Mouse (Mus musculus): Measurements from ENCODE around the gene Lfng.
A peak's percentile ranks its signal among the peaks of the same experiment; 100 is the strongest.

Lfng gene

DNA sequence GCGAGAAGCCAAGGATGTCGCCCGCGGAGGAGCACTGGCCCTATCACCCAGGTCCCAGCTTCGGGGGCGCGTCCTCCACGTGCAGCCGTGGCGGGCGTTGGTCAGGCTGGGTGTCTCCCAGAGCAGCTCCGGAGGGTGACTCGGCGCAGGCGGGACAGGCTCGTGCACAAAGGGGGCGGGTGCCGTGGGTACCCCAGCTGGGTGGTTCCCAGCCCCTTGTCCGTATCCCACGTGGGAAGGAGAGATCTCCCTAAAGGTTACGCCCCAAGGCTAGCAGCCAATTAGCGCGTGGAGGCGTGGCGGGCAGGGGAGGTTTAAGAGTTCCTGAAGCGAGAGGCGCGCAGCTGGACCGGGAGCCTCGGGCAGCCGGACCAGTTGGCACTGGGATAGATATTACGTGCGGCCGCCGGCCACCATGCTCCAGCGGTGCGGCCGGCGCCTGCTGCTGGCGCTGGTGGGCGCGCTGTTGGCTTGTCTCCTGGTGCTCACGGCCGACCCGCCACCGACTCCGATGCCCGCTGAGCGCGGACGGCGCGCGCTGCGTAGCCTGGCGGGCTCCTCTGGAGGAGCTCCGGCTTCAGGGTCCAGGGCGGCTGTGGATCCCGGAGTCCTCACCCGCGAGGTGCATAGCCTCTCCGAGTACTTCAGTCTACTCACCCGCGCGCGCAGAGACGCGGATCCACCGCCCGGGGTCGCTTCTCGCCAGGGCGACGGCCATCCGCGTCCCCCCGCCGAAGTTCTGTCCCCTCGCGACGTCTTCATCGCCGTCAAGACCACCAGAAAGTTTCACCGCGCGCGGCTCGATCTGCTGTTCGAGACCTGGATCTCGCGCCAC lies at the start of gene Lfng:
TSS of gene Lfng (plus strand) at position 320 of the 835 bp plus-strand sequence.
- DNase-seq = peak; percentile 96 to 97

- DNase-seq = no peak
These were observed 44.5 kb upstream of the Lfng start for GRCm38 (mm10) chr5:140562601-140563000.

DNA sequence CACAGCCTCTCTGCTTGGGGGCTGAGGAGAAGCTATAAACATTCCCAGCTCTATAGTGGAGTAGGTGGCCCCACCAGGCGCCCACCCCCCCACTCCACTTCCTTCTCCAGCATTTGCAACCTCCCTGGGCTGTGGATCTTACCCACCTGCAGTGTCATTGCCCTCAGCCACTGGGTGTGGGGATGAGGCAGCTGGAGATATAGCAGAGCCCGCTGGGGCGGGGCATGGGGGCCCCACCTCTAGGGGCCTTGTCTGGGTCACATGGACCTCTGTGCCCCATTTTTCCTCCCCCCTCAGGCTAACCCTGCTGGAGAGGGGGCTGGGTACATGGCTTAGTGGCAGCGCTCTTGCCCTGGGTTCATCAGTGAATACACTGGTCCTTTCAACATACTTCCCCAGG lies 42.2 kb upstream of the Lfng start, which contains the start of gene Grifin:
TSS of gene Grifin (minus strand) at position 176 of the 400 bp plus-strand sequence.
- DNase-seq = no peak

DNA sequence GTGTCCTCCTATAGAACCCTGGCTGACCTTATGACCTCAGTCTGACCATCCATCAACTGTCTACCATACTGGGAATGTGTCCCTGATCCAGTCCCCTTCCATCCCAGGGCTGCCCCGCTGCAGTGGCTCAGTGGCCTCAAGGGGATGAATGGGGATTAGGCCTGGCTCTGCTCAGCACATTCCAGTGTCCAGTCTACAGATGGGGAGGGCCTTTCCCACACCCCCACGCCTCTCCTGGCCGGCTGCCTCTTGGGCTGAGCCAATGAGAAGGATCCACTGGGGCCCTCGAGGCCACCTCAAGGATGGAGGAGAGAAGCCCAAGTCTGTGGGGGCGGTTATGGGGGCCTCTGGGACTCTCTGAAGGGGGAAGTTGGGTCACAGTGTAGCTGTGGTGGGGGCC lies 41.7 kb upstream of the Lfng start:
- DNase-seq = no peak

DNA sequence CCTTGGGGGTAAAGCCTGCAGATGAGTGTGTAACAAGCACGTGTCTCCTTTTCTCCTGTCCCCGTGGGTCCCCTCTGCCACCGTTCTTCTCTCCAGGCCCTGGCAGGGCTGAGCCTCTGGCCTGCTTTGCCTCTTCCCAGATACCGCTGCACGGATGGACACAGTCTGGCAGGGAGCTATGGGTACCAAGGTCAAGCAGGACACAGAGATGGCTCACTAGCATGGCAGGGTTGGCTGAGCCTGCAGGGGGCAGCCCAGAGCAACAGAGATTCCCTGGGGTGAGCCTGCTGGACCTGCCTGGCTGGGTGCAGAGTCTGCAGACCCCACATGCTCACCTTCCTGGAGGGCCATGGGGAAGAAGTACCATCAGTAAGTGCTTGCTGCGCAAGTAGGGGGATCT lies 41.3 kb upstream of the Lfng start:
- DNase-seq = peak; percentile 25 to 32

DNA sequence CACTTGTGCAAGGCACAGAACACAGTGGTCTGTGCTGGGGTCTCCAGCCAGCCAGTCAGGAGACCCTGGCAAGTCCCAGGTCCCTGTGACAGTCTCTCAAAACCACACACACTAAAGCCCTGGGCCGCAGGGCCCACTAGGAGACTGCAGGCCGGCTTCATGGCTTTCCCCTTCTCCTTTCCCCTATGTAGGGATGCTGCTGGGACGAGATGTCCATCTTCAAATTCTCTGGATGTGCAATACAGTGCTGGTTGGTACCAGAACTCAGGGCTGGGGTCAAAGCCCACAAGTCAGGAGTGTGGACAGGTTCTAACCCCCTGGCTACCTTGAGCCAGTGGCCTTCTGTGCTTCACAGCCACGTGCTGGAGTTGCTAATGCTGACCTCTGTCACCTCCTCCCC lies 40.8 kb upstream of the Lfng start:
- DNase-seq = no peak

DNA sequence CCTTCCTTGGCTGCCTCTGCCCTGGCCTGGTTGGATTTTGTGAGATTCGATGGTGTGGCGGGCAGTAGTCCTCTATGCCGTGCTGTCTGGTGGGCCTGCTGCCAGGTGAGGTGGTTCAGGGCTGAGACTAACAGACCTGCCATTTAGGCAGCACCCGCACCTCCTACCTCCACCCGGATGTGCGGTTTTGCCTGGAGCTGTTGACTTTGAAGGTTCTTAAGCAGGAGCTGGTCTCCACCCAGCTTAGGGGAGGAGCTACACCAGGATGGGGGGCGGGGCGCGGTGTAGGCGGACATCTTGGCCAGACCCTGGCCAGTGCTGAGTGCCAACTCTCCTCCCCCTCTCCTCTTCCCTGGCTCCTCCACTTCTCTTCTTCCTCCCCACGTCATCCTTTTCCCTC lies 39.8 kb upstream of the Lfng start:
- peak; percentile 83 for DNase-seq

DNA sequence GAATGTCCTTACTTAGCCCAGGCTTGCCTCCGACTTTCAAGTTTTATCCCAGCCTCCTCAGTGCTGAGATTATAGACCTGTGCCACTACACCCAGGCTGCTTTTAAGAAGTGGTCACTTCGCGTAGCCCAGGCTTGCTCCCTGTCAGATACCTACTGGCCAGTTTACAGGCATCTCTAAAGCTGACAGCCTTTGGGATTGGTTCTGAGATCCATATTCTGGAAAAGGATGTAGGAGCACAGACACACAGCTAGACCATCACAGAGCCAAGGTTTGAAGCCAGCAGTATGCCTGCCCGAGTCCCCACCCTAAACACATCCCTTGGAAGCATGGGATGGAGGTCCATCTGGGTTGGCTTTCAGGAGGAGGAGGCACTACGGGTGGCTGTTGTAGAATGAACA lies 39.4 kb upstream of the Lfng start:
- DNase-seq = no peak

- peak; percentile 62 to 69 for DNase-seq
These were observed 38.7 kb upstream of the Lfng start for GRCm38 (mm10) chr5:140568321-140568970.

DNA sequence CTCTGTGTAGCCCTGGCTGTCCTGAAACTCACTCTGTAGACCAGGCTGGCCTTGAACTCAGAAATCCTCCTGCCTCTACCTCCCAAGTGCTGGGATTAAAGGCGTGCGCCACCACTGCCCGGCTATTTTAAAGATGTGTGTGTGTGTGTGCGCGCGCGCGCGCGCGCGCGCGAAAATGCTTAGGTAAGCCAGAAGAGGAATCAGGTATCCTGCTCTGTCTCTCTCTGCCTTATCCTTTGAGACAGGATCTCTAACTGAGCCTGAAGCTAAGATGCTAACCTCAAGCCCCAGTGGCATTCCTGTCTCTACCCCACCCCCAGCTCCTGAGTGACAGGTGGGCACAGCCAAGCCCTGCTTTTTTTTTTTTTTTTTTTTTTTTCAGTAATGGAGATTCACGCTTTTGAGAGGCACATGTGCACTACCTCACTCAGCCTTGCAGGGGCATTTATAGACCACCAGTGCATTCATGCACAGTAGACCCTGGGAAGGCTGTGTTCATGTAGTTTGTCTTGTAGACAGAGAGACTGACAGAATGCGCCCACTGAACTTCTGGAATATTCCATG lies 38.0 kb upstream of the Lfng start:
- no peak for DNase-seq

DNA sequence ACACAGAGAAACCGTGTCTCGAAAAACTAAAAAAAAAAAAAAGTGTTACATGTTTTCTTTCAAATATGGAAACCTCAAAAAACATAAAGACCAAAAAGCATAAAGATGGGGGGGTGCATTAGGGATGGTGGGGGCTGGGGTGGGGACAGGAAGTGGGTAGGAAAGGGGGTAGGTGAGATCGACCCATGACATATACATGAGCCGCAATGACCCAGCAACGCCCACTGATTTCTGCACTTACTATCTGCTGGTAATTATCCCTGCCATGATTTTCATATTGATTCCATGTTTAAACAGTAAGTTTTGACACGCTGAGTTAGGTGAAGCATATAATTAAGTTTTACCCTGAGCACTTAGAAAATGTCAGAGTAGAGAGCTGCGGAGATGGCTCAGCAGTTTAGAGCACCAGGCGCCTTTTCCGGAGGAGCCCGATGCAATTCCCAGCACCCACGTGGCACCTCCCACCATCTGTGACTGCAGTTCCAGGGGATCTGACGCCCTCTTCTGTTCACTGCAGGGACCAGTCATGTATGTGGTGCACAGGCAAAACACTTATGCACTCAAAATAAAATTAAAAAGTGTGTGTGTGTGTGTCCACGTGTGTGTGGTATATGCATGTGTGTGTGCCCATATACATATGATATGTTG lies 36.8 kb upstream of the Lfng start:
- no peak for DNase-seq

DNA sequence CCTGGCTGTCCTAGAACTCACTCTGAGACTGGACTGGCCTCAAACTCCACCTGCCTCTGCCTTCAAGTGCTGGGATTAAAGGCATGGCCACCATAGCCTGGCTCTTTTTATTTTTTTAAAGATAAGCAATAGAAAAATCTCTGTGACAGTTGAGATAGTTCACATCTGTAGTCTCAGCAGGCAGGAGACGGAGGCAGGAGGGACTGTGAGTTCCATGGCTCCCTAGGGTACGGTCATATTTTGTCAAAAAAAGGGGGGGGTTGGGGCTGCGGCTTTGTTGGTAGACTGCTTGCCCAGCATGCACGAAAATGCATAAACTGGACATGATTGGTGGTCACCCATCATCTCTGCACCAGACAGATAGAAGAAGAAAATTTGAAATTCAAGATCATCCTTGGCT lies 35.9 kb upstream of the Lfng start:
- no peak for DNase-seq

- peak; percentile 46 to 51 for DNase-seq
These were observed 35.4 kb upstream of the Lfng start for GRCm38 (mm10) chr5:140571673-140572072.

DNA sequence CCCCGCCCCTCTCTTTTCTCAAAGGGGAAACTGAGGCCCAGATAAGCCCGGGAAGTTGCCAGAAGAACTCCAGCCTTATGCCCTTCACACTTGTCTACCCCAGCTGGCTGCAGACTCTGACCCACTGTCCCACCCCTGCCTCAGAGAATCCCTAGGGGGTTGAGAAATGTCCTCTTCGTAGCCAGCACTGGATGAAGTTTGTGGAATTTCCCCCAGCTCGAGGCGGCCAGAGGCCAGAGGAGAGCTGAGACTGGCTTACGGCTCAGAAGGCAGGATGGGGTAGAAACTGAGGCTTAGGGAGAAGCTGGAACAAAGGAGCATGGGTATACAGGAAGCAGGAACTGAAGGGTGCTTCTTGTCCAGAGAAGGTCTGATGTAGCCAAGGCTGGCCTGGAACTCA lies 34.5 kb upstream of the Lfng start:
- DNase-seq = peak; percentile 22 to 39

- DNase-seq = peak; percentile 26 to 56
These were observed 31.7 kb upstream of the Lfng start for GRCm38 (mm10) chr5:140575381-140575866.

DNA sequence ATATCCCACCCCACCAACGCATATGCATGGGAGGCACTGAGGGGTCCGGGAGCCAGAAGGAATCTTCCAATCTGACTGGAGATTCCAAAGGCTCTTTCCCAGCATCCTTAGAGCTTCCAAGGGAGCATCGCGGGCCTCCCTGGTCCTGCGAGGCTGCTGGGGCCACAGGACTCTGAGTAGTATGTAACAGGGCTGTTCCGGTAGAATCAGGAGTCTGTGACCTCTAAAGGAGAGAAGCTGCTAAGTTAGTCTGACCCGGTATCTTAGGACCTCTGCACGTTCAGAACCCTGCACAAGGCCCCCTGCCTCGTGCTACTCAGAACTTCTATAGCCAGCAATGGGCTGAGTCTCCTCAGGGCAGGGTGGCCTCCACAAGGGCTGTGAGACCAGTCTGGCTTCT lies 27.9 kb upstream of the Lfng start:
- DNase-seq = no peak

GRCm38 (mm10) chr5:140579771-140580170 lies 27.3 kb upstream of the Lfng start:
- no peak for DNase-seq

- no peak for DNase-seq
These were observed 25.6 kb upstream of the Lfng start for GRCm38 (mm10) chr5:140581569-140581968.

GRCm38 (mm10) chr5:140582995-140583731 lies 24.0 kb upstream of the Lfng start:
- no peak for DNase-seq

DNA sequence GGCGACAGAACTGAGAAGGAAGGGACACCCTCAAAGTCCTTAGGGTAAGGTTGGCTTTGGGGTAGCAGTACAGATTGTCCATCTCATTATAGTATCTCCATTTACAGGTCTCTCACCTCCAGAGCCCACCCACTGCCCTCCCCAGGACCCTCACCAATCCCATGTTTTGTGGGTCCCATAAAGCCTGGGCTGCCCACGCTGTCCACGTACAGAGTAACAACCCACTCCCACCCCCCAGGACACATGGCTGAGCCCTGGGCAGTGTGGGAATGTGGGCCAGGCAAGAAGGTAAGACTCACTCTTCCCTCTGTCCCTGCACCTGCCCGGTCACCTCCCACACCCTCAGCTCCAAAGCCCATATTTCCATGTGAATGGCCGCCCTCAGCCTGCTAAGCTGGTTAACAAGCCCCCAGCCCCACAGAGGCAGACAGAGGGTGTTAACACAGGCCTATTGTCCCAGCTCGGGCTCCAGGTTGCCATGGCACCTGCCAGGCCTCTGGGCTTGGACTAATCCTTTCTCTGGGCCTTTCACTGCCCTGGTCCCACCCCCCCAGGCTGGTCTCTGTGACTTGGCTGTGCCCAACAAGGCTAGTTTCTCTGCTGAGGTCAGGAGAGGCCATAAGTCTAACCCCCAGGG lies 23.3 kb upstream of the Lfng start:
- DNase-seq = no peak

DNA sequence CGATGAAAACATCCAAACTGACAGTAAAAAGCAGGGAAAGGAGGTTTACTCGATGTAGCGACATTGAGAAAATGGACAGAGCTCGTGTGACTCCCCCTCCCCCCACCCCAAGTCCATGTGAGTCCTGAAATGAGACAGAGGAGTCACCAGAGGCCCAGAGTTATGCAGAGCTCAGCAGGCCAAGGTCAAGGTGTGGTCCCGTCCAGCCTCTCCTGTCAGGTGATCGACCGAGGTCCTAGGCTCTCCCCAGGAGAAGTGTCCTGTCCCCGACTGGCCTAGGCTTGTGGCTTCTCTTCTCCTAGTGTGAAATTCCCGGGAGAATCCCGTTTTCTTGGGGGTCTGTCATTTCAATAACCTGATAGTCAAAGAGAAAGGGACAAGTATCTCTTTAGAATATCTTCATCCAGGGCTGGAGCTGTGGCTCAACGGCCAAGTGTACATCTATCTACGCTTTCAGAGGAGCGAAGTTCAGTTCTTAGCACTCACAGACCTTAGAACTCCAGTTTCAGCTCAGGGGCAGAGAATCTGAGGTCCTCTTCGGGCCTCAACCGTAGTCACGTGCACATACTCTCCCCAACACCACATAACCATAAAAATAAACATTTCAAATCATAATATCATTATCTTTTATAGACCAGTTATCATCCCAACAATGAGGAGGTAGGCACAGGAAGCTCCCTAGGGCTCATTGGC lies 17.9 kb upstream of the Lfng start:
- no peak for DNase-seq

Measured in lung, adult 18-20 months (tissue).